Mouse (Mus musculus): ENCODE data around the gene Lmf2. TPM values are rescaled to one million over a fixed set of nuclear protein-coding genes. Genes with fewer than 3 reads are reported as not detected.

Lmf2 gene
- total RNA-seq (2017), result 15.7 and 17.2 TPM in 2 replicates

DNA sequence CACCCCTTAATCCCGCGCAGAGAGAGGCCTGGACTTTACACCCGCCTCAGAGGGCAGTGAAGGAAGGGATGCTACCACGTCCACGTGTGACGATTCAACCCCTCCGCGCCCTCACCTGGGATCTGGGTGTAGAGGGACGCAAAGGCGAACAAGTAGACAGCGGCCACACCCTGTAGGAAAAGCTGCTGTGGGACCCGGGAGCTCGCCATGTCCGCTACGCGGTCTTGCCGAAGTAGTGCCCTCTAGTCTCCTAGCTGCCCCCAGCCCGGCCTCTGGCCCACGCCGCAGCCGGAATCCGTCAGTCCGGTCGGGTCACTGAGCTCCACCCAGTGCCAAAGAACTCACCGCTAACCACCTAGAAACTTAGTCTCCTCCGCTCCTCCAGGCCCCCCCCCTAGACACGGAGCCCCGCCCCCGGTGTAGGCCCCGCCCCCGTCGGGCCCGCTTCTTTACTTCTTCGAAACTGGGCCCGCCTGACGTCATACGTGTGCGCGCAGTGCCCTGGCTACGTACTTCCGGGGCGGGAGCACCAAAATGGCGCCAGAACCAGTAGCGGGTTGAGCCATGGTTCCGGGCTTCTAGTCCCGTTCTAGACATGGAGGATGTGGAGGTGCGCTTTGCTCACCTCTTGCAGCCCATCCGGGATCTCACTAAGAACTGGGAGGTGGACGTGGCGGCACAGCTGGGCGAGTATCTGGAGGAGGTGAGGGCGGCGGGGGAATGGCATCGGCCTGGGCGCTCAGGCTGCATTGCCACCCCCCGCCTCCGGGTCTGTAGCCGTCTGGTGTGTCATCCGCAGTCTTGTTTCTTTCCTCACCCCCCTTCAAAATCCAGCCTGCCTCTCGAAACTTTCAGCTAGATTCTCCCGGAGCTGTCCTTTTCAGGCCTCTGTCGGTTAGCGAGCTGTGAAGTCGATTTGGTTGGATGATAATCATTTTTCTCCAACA, at the start of gene Lmf2, which contains the start of gene Ncaph2:
Gene Lmf2 (minus strand): TSS at position 419 of the 947 bp plus-strand sequence.
Gene Ncaph2 (plus strand): TSS at position 479 of the 947 bp plus-strand sequence.
- ATAC-seq (replicated peaks in 1 of 2; ENCODE audit: insufficient read depth in 1 of 2, low FRiP score in 2 of 2, low TSS enrichment in 1 of 2, low read depth in 1 of 2, poor library complexity in 2 of 2, severe bottlenecking in 2 of 2), result peak; percentile 80 to 85

DNA sequence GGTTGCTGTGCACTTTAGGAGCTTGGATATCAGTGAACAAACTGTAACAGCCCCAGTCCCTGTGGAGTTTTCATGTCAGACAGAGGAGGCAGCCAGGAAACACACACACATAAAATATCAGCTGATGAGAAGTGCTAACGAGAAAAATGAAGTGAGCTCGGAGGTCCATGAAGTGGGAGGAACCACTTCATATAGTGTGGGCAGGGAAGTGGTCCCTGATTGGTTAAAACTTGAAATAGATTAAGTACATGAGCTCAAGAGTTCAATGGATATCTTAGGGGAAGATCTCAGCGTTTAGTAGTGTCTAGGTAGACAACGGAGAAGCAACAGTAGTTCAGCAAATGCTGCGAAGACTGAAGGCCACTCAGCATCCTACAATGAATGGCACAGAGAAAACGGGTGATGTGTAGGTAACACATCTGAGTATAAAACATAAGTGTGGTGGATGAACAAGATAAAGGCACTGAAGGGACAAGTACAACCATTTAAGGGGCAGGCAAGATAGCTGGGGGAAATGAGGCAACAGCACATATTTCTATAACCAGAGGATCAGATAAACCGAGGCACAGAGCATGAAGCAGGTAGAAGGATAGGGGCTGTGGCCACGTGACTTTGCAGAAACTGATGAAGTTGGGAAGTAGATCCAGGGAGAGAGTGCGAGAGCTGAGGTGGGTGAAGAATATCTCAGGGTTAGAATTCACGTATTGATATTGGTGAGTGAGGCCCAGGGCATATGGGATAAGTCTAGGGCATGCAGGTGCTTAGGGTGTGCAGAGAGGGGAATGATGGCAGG, 49.6 kb upstream of the Lmf2 start:
- ATAC-seq (replicated peaks in 1 of 2; ENCODE audit: insufficient read depth in 1 of 2, low FRiP score in 2 of 2, low TSS enrichment in 1 of 2, low read depth in 1 of 2, poor library complexity in 2 of 2, severe bottlenecking in 2 of 2), result no peak

DNA sequence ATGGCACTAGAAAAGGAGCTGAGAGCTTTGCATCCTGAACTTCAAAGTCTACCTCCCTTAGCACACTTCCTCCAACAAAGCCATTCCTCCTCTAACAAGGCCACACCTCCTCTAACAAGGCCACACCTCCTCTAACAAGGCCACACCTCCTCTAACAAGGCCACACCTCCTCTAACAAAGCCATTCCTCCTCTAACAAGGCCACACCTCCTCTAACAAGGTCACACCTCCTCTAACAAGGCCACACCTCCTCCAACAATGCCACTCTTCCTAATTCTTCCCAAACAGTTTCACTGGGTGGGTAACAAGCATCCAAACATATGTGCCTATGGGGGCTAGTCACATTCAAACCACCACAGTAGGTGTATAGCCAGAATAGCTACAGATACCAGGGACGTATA, 47.0 kb upstream of the Lmf2 start:
- no peak for ATAC-seq (replicated peaks in 1 of 2; ENCODE audit: insufficient read depth in 1 of 2, low FRiP score in 2 of 2, low TSS enrichment in 1 of 2, low read depth in 1 of 2, poor library complexity in 2 of 2, severe bottlenecking in 2 of 2)

DNA sequence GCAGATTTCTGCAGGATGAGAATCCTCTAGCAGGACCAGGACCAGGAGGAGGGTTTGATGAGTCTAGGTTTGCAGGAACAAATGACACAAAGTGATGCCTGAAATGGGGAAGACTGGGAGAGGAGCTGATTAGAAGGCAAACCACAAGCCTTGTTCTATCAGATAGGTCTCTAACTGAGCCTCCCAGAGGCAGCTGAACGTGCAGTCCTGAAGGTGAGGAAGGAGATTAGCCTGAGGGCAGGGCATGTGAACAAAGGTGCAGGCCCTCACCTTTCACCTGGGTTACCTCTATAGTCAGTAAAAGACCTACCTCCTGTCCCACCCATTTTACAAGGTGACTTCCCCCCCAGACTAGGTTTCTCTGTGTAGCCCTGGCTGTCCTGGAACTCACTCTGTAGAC, 44.3 kb upstream of the Lmf2 start:
- no peak for ATAC-seq (replicated peaks in 1 of 2; ENCODE audit: insufficient read depth in 1 of 2, low FRiP score in 2 of 2, low TSS enrichment in 1 of 2, low read depth in 1 of 2, poor library complexity in 2 of 2, severe bottlenecking in 2 of 2)

DNA sequence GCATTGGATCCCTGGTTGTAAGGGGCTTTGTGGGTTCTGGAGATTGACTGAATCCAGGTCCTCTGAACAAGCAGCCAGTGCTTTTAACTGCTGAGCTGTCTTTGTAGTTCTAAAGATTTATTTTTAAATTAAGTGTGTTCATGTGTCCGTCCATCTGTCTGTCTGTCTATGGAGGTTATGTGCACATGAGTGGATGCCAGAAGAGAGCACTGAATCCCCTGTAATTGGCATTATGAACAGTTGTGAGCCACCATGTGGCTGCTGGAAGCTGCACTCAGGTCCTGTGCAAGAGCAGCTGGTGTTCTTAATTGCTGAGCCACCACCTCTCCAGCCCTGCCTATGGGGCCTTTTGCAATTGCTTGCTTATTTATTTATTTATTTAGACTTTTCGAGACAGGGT, 42.7 kb upstream of the Lmf2 start:
- no peak for ATAC-seq (replicated peaks in 1 of 2; ENCODE audit: insufficient read depth in 1 of 2, low FRiP score in 2 of 2, low TSS enrichment in 1 of 2, low read depth in 1 of 2, poor library complexity in 2 of 2, severe bottlenecking in 2 of 2)

DNA sequence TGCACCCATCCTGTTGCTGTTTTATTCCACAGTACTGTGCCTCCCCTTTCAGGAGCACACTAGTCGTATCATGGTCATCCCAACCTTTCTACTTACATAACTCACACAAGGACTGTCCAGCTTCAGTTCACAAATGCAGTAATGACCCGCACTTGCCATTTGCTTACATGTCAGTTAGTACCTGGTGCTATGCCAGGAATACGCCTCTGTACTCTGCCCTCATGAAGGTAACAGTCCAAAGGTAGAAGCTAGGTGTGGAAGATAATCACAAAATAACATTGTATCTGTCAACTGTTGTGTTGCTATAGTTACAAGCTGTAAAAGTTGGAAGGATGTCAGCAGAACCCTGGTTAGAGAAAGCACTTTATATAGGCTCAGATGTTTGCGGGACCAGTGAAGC, 41.4 kb upstream of the Lmf2 start:
- ATAC-seq (replicated peaks in 1 of 2; ENCODE audit: insufficient read depth in 1 of 2, low FRiP score in 2 of 2, low TSS enrichment in 1 of 2, low read depth in 1 of 2, poor library complexity in 2 of 2, severe bottlenecking in 2 of 2), result no peak

DNA sequence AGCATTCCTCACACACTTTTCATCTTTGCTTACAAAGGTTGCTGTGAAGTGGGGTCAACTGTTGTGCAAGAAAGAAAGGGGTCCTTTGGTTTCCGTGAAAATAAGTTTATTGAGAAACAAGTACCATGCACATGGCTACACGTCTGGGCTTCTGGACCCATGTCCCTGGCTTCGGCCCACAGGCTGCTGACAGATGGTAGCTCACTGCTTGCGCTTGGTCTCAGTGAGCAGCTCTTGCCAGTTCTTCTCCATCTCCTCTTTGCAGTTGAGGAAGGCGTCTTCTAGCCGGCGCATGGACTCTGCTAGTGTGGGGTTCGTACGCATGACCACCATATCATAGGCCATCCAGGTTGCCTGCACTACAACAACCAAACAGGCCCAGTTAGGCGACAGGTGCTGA, 34.6 kb upstream of the Lmf2 start:
- no peak for ATAC-seq (replicated peaks in 1 of 2; ENCODE audit: insufficient read depth in 1 of 2, low FRiP score in 2 of 2, low TSS enrichment in 1 of 2, low read depth in 1 of 2, poor library complexity in 2 of 2, severe bottlenecking in 2 of 2)

DNA sequence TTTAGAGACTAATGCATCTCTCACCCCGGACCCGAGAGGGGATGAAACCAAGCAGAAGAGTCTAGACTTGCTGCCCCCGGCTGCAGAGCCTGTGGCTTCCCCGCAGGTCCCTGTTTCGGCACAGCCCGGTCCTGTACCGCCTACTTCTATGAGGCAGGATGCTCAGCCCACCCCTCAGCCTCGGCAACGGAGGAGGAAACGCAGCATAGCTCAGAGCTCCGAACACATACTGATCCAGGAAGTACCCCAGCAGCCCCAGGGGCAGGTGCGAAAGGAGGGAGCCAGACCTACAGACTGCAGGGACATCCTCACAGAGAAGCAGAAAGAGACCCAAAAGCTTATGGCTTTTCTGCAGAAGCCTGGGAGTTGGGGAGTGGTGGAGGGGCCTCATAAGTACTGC, 31.7 kb upstream of the Lmf2 start:
- peak; percentile 57 to 74 for ATAC-seq (replicated peaks in 1 of 2; ENCODE audit: insufficient read depth in 1 of 2, low FRiP score in 2 of 2, low TSS enrichment in 1 of 2, low read depth in 1 of 2, poor library complexity in 2 of 2, severe bottlenecking in 2 of 2)

DNA sequence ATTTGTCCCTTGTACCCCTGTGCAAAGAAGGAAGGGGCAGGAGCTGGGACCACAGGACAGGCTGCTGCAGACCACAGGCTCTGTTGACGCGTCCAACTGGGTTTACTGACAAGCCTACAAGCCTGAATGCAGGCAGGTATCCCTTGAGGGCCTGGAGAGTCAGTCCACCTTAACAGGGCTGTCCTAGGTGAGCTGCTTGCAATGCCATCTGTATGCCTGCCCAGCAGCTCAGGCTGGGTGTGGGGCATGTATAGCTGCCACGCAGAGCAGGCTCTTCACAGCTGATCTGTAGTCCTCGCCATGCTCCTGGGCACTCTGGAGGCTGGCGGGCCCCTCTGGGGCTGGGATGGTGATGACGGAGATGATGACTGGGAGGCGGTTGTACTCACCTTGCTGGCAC, 29.2 kb upstream of the Lmf2 start, which contains the start of gene Klhdc7b:
Gene Klhdc7b (plus strand): TSS at position 301 of the 400 bp plus-strand sequence.
- ATAC-seq (replicated peaks in 1 of 2; ENCODE audit: insufficient read depth in 1 of 2, low FRiP score in 2 of 2, low TSS enrichment in 1 of 2, low read depth in 1 of 2, poor library complexity in 2 of 2, severe bottlenecking in 2 of 2), result no peak

DNA sequence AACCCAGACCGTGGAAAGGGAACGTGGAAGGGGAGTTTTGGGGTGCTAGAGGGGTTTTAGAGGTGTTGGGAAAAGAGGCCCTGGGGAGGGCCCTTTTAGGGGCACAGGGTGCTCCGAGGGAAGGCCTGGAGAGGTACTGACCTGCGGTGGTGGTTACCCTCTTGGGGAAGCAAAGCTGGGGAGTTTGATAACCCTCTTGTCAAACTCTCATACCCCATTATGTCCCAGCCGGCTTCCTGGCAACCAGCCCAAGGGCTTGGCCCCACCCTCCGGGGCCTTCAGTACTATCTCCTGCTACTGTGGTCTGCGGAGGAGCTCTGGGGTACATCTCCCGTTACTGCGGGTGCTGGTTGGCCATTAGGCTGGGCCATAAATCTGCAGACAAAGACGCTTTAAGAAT, 24.0 kb upstream of the Lmf2 start:
- ATAC-seq (replicated peaks in 1 of 2; ENCODE audit: insufficient read depth in 1 of 2, low FRiP score in 2 of 2, low TSS enrichment in 1 of 2, low read depth in 1 of 2, poor library complexity in 2 of 2, severe bottlenecking in 2 of 2), result peak in 1 of 2 experiments; percentile 41; a peak in 2 of 4 replicates

DNA sequence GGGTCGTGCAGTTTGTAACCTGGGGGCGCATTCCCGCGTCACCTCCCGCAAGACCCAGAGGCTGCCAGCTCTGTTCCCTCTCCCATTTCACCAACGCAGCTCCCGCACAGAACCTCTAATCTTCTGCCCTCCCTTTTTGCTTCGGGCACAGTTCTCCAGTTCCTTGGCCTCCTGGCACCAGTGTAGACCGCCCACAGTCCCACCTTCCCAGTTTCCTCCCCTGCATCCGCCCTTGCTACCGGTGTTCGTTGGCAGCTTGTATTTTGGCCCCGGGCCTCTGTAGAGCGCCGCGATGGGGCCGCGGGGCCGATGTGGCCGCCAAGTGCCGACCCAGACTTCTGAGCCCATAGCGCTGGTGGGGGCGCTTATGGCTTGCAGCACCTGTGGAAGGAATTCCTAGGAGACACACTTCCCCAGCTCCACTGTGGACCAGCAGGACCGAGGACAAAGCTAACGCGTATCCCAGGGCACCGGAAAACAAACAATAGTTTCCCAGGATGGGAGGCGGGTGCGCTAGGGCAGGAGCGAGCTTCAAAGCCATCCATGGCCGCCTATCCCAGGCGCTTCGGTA, 23.5 kb upstream of the Lmf2 start, which contains the start of gene Odf3b:
Gene Odf3b (minus strand): TSS at position 452 of the 571 bp plus-strand sequence.
- ATAC-seq (replicated peaks in 1 of 2; ENCODE audit: insufficient read depth in 1 of 2, low FRiP score in 2 of 2, low TSS enrichment in 1 of 2, low read depth in 1 of 2, poor library complexity in 2 of 2, severe bottlenecking in 2 of 2), result peak; percentile 61 to 74

DNA sequence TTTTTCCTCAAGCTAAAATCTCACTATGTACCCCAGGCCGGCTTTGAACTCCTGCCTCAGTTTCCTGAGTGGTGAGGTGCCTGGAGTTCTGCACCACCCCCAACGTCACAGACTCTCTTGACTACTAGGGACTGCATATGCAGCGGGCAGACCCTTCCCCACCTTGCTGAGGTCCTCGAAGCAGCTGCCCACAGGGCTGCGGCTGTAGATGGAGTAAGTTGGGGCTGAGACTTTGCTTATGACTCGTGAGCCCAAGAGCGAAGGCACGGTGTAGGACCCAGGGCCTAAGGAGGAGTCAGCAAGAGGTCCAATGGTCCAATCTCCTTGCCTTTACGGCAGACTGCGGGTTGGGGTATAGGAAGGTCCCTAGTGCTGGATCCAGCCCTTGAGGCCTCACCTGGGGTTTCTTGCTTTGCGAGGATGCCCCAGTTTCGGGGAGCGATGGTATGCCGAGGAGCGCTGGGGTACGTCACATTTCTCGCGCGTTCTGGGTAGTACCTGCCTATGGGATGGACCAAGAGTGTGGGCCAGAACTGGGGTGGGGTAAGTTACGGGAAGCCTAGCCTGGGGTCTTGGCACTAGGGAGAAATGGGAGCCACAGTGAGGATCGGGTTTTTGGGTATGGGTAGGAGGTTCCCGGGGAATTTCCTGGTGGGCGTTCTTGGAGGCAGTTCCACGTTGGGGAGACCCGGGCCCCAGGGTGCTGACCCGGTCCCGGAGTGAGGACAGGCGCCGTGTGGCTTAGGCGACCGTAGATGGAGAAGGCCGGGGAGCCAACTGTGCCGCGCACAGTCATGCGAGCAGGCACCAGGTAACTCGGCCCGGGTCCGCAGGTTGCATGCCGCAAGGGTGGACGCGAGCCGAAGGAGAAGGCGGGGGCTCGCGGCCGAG, 22.7 kb upstream of the Lmf2 start:
- ATAC-seq (replicated peaks in 1 of 2; ENCODE audit: insufficient read depth in 1 of 2, low FRiP score in 2 of 2, low TSS enrichment in 1 of 2, low read depth in 1 of 2, poor library complexity in 2 of 2, severe bottlenecking in 2 of 2), result peak; percentile 0 to 5; a peak in 1 of 4 replicates

DNA sequence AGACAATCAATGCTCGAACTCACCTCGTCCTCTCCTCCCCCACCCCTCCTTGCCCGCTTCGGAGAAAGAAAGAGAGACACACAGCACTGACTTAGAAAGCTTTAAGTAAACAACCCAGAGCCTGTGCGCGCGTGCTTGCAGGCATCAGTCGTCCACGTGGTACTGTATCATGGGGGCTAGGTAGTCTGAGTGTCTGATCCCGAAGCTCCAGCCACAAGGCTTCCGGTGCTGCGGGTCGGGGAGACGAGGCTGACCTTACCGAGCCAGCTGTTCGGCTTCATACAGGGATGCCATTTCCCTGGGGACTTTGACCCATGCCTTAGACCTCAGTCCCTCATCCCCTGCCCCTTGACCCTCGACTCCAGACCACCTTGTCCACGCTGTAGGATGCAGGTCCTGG, 21.9 kb upstream of the Lmf2 start:
- no peak for ATAC-seq (replicated peaks in 1 of 2; ENCODE audit: insufficient read depth in 1 of 2, low FRiP score in 2 of 2, low TSS enrichment in 1 of 2, low read depth in 1 of 2, poor library complexity in 2 of 2, severe bottlenecking in 2 of 2)

DNA sequence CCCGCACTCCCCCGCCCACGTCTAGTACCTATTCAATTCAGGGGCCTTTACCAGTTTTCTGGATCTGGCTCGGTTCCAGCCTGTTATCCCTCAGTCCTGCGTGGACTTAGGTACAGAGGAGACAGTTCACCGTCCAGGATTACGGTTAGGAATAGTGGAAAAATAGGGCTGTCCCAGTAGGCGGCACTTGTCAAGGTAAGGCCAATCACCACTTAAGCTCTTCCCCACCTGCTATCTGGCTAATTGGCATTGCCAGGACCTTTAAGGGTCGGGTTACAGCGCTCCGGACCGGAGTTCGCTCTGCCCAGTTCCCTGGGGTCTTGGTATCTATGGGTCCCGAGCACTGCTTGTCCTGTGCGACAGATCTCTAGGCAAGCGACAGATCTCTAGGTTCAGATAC, 21.5 kb upstream of the Lmf2 start, which contains the start of gene Tymp:
Gene Tymp (minus strand): TSS at position 83 of the 400 bp plus-strand sequence.
- ATAC-seq (replicated peaks in 1 of 2; ENCODE audit: insufficient read depth in 1 of 2, low FRiP score in 2 of 2, low TSS enrichment in 1 of 2, low read depth in 1 of 2, poor library complexity in 2 of 2, severe bottlenecking in 2 of 2), result no peak

DNA sequence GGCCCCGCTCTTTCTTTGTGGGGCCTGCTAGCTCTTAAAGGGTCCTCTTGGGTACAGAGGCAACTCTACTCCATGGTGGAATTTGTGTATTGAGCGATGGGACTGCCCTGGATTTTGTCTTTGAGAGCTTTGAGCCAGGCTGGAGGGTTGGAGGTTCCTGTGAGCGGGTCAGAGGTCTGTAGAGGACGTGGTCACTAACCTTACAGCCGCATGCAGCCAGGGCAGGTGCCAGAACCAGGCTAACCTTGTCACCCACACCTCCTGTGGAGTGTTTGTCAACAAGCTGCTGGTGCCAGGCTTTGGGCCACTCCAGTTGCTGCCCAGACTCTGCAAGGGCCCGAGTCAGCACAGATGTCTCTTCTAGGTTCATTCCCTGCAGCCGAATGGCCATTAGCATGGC, 20.6 kb upstream of the Lmf2 start:
- ATAC-seq (replicated peaks in 1 of 2; ENCODE audit: insufficient read depth in 1 of 2, low FRiP score in 2 of 2, low TSS enrichment in 1 of 2, low read depth in 1 of 2, poor library complexity in 2 of 2, severe bottlenecking in 2 of 2), result no peak

DNA sequence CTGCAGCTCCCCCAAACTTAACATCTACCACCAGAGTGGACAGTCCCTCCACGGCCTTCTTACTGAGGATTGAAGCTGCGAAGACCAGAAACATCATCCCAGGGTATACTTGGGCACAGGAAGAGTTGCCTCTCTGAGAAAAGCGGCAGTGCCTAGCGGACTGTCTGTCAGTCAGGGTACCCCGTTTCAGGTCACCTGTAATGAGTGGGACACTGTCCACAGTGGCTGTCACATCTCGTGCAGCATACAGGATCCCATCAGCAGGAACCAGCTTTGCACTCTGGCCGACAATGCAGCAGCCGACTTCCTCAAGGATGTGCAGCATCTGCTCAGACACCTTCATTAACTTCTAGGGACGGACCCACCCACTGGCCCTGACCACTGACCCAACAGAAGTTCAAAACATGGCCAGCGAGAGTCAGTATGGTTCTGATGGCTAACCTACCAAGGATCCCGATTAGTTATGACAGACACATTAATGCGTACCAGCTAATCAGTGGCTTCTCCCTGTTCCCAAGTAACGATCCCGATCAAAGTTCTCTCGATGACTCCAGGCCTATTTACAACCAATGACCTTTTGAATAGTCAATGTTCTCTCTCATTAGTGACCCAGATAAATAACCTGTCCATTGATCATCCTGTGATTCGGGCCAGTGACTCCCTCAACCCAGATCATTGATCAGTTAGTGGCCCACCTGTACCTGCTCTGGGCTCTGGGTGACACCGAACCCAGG, 19.5 kb upstream of the Lmf2 start:
- ATAC-seq (replicated peaks in 1 of 2; ENCODE audit: insufficient read depth in 1 of 2, low FRiP score in 2 of 2, low TSS enrichment in 1 of 2, low read depth in 1 of 2, poor library complexity in 2 of 2, severe bottlenecking in 2 of 2), result no peak
